Comparison of ENCODE assay signal across 9 mouse cellular contexts in the genomic region with DNA sequence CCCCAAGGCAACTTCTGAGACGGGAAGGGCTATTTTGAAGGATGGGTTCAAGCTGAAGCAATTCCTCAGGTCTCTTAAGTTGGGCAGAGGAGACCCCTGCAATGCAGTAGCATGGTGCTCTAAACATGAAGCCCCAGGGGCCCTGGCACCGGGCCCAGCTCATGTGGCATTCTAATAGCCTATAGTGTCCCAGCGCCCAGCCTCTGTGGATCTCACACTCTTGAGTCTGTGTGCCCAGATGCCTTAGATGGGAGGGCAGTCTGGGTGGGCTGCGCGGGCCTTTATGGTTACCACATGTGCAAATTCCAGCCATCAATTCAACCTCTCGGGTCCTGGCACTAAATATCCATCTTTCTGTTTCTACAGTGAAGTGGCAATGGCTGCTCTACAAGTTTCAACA. TPM values are rescaled to one million over a fixed set of nuclear protein-coding genes. Genes with fewer than 3 reads are reported as not detected.
DNase-seq lines count a peak whose midpoint lies in the region; ATAC-seq and TF ChIP-seq lines count a peak whose summit lies in the region.
"Had no signal": no experiment of that assay in that cellular context is flagged by ENCODE, and none has a peak within 500 bp of the region (broad histone marks: within the 10 kb centered on the region; RNA-seq: fewer than 3 reads in every experiment).

No protein-coding gene starts in this region.

- H3K4me3 ChIP-seq in kidney, embryonic 15.5 days (replicated peaks), result no peak overlapping the region
- no peak overlapping the region for H3K4me3 ChIP-seq in kidney, embryonic 14.5 days (ENCODE audit: low read length)
- no peak overlapping the region for H3K4me3 ChIP-seq in ES-E14 (ENCODE audit: insufficient read depth in 1 of 2, low read depth in 1 of 2, low read length in 2 of 2, poor library complexity in 1 of 2, severe bottlenecking in 1 of 2)
- H3K4me3 ChIP-seq in embryonic facial prominence, embryonic 13.5 days, result no peak overlapping the region
- 0 out of 2 replicates have a peak overlapping the region, but pooled peaks have one; percentile 5 for H3K4me3 ChIP-seq in limb, embryonic 11.5 days (ENCODE audit: low read depth, low read length)

- no peaks in the 10 kb centered on the region for H3K27me3 ChIP-seq in kidney, embryonic 15.5 days
- no peaks in the 10 kb centered on the region for H3K27me3 ChIP-seq in kidney, embryonic 14.5 days (ENCODE audit: control insufficient read depth, insufficient read depth, low read length)
- H3K27me3 ChIP-seq in embryonic facial prominence, embryonic 13.5 days, result no peaks in the 10 kb centered on the region
- no peaks in the 10 kb centered on the region for H3K27me3 ChIP-seq in limb, embryonic 11.5 days (ENCODE audit: control insufficient read depth, insufficient read depth, low read length)
- H3K27me3 ChIP-seq: hindbrain, embryonic 15.5 days had no signal

- H3K9ac ChIP-seq in kidney, embryonic 15.5 days, result no peak overlapping the region
- H3K9ac ChIP-seq in kidney, embryonic 14.5 days (ENCODE audit: low read depth, low read length), result no peak overlapping the region; the same call in 1 of the 2 replicates
- peak overlapping the region; percentile 6; the same call in 1 of the 2 replicates for H3K9ac ChIP-seq in ES-E14 (ENCODE audit: insufficient read depth, low read depth, low read length, poor library complexity, severe bottlenecking)
- H3K9ac ChIP-seq in embryonic facial prominence, embryonic 13.5 days, result 0 out of 2 replicates have a peak overlapping the region, but pooled peaks have one; percentile 36
- peak overlapping the region; percentile 34; the same call in 1 of the 2 replicates for H3K9ac ChIP-seq in limb, embryonic 11.5 days (ENCODE audit: low read length)

- DNase-seq in ES-E14 (ENCODE audit: low read depth, low spot score), result no peak
- peak; percentile 73 for DNase-seq in limb, embryonic 11.5 days (ENCODE audit: low spot score)
- DNase-seq in ovary, postnatal 14 days (ENCODE audit: low spot score), result no peak
- DNase-seq in adipocyte (ENCODE audit: low spot score), result no peak

- H3K4me2 ChIP-seq in kidney, embryonic 15.5 days, result no peak overlapping the region
- H3K4me2 ChIP-seq in kidney, embryonic 14.5 days (replicated peaks; ENCODE audit: low read depth, low read length), result no peak overlapping the region
- peak overlapping the region; percentile 89 for H3K4me2 ChIP-seq in embryonic facial prominence, embryonic 13.5 days
- peak overlapping the region; percentile 89 for H3K4me2 ChIP-seq in limb, embryonic 11.5 days (ENCODE audit: low read depth, severe bottlenecking)

- no peak for ATAC-seq in kidney, embryonic 15.5 days (replicated peaks; ENCODE audit: low FRiP score)
- no peak for ATAC-seq in kidney, embryonic 14.5 days (ENCODE audit: low FRiP score, low TSS enrichment)
- ATAC-seq in embryonic facial prominence, embryonic 13.5 days (ENCODE audit: insufficient number of reproducible peaks, insufficient read depth, low FRiP score, low TSS enrichment, low read depth), result no peak
- 0 out of 2 replicates have a peak, but pooled peaks have one; percentile 22 for ATAC-seq in limb, embryonic 11.5 days (ENCODE audit: insufficient number of reproducible peaks, low FRiP score, low TSS enrichment, low read depth)
- ATAC-seq in megakaryocyte-erythroid progenitor cell, adult 5-6 weeks (replicated peaks; ENCODE audit: low FRiP score, low TSS enrichment, poor library complexity, severe bottlenecking), result no peak

- H3K36me3 ChIP-seq in kidney, embryonic 15.5 days, result no peaks in the 10 kb centered on the region
- H3K36me3 ChIP-seq in kidney, embryonic 14.5 days (ENCODE audit: control insufficient read depth, insufficient read depth, low read length), result no peaks in the 10 kb centered on the region
- H3K36me3 ChIP-seq in ES-E14 (ENCODE audit: control insufficient read depth, insufficient read depth, low read length, poor library complexity, severe bottlenecking), result no peaks in the 10 kb centered on the region; the same call in 1 of the 2 replicates
- peaks cover 4% of the 10 kb centered on the region; the same call in 1 of the 2 replicates for H3K36me3 ChIP-seq in embryonic facial prominence, embryonic 13.5 days
- H3K36me3 ChIP-seq in limb, embryonic 11.5 days (ENCODE audit: control insufficient read depth, insufficient read depth, low read length), result no peaks in the 10 kb centered on the region
- H3K36me3 ChIP-seq: hindbrain, embryonic 15.5 days had no signal

- WGBS in kidney, embryonic 15.5 days, result 50% methylated on average over 6 of the region's 6 CpGs
- 62% methylated on average over 6 of the region's 6 CpGs for WGBS in kidney, embryonic 14.5 days
- WGBS in embryonic facial prominence, embryonic 13.5 days, result 13% methylated on average over 6 of the region's 6 CpGs
- 11% methylated on average over 6 of the region's 6 CpGs for WGBS in limb, embryonic 11.5 days

- H3K4me1 ChIP-seq in kidney, embryonic 15.5 days, result peaks cover 83% of the 10 kb centered on the region
- H3K4me1 ChIP-seq in kidney, embryonic 14.5 days (ENCODE audit: control insufficient read depth, insufficient read depth, low read length), result peaks cover 59% of the 10 kb centered on the region
- peaks cover 15 to 35% of the 10 kb centered on the region in 2 experiments for H3K4me1 ChIP-seq in ES-E14 (ENCODE audit: control insufficient read depth in 2 of 2, insufficient read depth in 2 of 2, low read length in 2 of 2, poor library complexity in 1 of 2)
- H3K4me1 ChIP-seq in embryonic facial prominence, embryonic 13.5 days, result peaks cover 65% of the 10 kb centered on the region
- H3K4me1 ChIP-seq in limb, embryonic 11.5 days (ENCODE audit: control insufficient read depth, insufficient read depth, low read length), result peaks cover 39% of the 10 kb centered on the region

- no peaks in the 10 kb centered on the region for H3K9me3 ChIP-seq in kidney, embryonic 15.5 days (replicated peaks)
- H3K9me3 ChIP-seq in kidney, embryonic 14.5 days (ENCODE audit: control insufficient read depth, low read length), result no peaks in the 10 kb centered on the region
- no peaks in the 10 kb centered on the region for H3K9me3 ChIP-seq in ES-E14 (ENCODE audit: control insufficient read depth, insufficient read depth, low read depth, low read length)
- H3K9me3 ChIP-seq in embryonic facial prominence, embryonic 13.5 days, result no peaks in the 10 kb centered on the region
- H3K9me3 ChIP-seq in limb, embryonic 11.5 days (ENCODE audit: control insufficient read depth, low read length), result no peaks in the 10 kb centered on the region
- H3K9me3 ChIP-seq: hindbrain, embryonic 15.5 days had no signal

- in situ Hi-C loops in ES-E14 (cut with MboI; ENCODE audit: low sequenced_read_pairs in 2 of 2, unreplicated experiment in 2 of 2), result no loop called here

- peak overlapping the region; percentile 85 for H3K27ac ChIP-seq in kidney, embryonic 15.5 days
- H3K27ac ChIP-seq in kidney, embryonic 14.5 days (ENCODE audit: low read depth, low read length), result no peak overlapping the region; the same call in 1 of the 2 replicates
- H3K27ac ChIP-seq in ES-E14 (ENCODE audit: insufficient read depth, low read depth, low read length, poor library complexity, severe bottlenecking), result peak overlapping the region; percentile 22; the same call in 1 of the 2 replicates
- H3K27ac ChIP-seq in embryonic facial prominence, embryonic 13.5 days, result peak overlapping the region; percentile 99
- peak overlapping the region; percentile 96 for H3K27ac ChIP-seq in limb, embryonic 11.5 days (replicated peaks; ENCODE audit: low read depth, low read length)
- H3K27ac ChIP-seq: hindbrain, embryonic 15.5 days had no signal

TF ChIP-seq in ES-E14, 5 proteins besides CTCF, POLR2A, EP300 and RAD21:
- TF ChIP-seq MAFK (IDR thresholded peaks at IDR 0.05; ENCODE audit: insufficient read depth, low read depth, low read length) (no peak), CHD2 (IDR thresholded peaks at IDR 0.05; ENCODE audit: low read depth, low read length) (no peak), ZC3H11A (IDR thresholded peaks at IDR 0.05; ENCODE audit: borderline replicate concordance, low read depth, low read length) (no peak), HCFC1 (IDR thresholded peaks at IDR 0.05; ENCODE audit: borderline replicate concordance, insufficient read depth, low read length) (no peak), ZNF384 (IDR thresholded peaks at IDR 0.05; ENCODE audit: low read depth, low read length) (no peak)

RNA-seq across cellular contexts. Expression of a gene that starts 38.9 kb away (rescaled TPM):
- polyA plus RNA-seq in kidney, embryonic 15.5 days (2015; fragmentation: Nextera tagmentation; extraction: Ambion mirVana), result 25.7 and 27.7 TPM in 2 replicates
- polyA plus RNA-seq in kidney, embryonic 14.5 days (2014; fragmentation: Nextera tagmentation; extraction: Ambion mirVana), result 12.5 and 20.3 TPM in 2 replicates
- 111 and 133 TPM in 2 replicates for total RNA-seq in ES-E14 (2012; rRNA removed)
- 35.0 and 35.5 TPM in 2 replicates for polyA plus RNA-seq in embryonic facial prominence, embryonic 13.5 days (2015; fragmentation: Nextera tagmentation; extraction: Ambion mirVana)
- polyA plus RNA-seq in limb, embryonic 11.5 days (2014; fragmentation: Nextera tagmentation; extraction: Ambion mirVana), result 26.0 and 26.7 TPM in 2 replicates
- total RNA-seq in megakaryocyte-erythroid progenitor cell, adult 5-6 weeks (2014; fragmentation: Nextera tagmentation), result 8.4 and 16.0 TPM in 2 replicates
- total RNA-seq in megakaryocyte-erythroid progenitor cell, adult 5-6 weeks (2017), result 4.1 and 7.7 TPM in 2 replicates

Comparison
In these comparisons a context has a peak if more than half of its experiments do, and no peak if none do; other contexts are left out.
1. H3K4me2 ChIP-seq: peak in embryonic facial prominence, embryonic 13.5 days (single experiment) and limb, embryonic 11.5 days (single experiment); none in kidney, embryonic 15.5 days (single experiment) and kidney, embryonic 14.5 days (single experiment).
2. H3K9ac ChIP-seq: peak in ES-E14 (single experiment), embryonic facial prominence, embryonic 13.5 days (single experiment) and limb, embryonic 11.5 days (single experiment); none in kidney, embryonic 15.5 days (single experiment) and kidney, embryonic 14.5 days (single experiment).